Mouse (Mus musculus): ENCODE results near the gene Atp6v0a1.

DNA sequence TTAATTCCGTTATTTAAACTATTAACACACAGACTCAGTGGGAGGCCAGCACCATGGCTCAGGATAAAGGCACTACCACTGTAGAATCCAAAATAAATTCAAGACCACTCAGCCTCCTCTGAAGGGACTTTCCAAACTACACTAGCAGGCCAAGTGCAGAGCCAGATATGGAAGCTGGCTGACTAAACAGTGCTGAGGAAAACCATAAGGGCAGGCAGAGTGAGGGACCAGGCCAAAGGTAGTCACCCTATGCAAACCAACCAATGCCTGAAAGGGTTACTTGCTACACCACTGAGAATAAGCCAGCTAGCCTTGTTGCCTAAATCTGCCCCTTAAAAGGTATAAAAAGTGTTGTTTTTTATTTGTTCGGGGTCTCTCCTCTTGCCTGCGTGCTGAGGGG, 102.9 kb downstream of the Atp6v0a1 start:
- TF ChIP-seq CTCF (IDR thresholded peaks at IDR 0.05; ENCODE audit: borderline replicate concordance, insufficient read depth, low read depth, low read length) (no peak), POLR2A (IDR thresholded peaks at IDR 0.05; ENCODE audit: borderline replicate concordance, insufficient read depth, low read length) (no peak)
